Mouse (Mus musculus) midbrain, postnatal 0 days (tissue): Measurements from ENCODE around the gene Jarid2. TPM values are rescaled to one million over a fixed set of nuclear protein-coding genes. Genes with fewer than 3 reads are reported as not detected.

Experiments used
- ATAC-seq: fragments of 200-750 bp; cut with Nextera tagmentation; 2 replicates; pipeline ENCODE4 v1.8.0; 2017; ENCODE audit warnings: moderate number of reproducible peaks, mild to moderate bottlenecking, moderate TSS enrichment, moderate library complexity; ENCODE audit not compliant: low FRiP score
- DNase-seq: peaks from one replicate; pipeline ENCODE4 v3.0.0-alpha.2; 2015; ENCODE audit warnings: low spot score
- H3K27ac ChIP-seq: fragments of 300-500 bp; sonication (generic); 2 replicates; pipeline ENCODE4 v1.5.1; 2014; ENCODE audit warnings: low read depth, mild to moderate bottlenecking, low read length, mixed read lengths
- H3K27me3 ChIP-seq: fragments of 300-500 bp; sonication (generic); 2 replicates; pipeline ENCODE4 v1.6.1; 2014; ENCODE audit warnings: low read length, control low read depth, mixed read lengths; ENCODE audit not compliant: insufficient read depth
- H3K36me3 ChIP-seq: fragments of 300-500 bp; sonication (generic); 2 replicates; pipeline ENCODE4 v1.6.1; 2014; ENCODE audit warnings: low read length, control low read depth, mixed read lengths; ENCODE audit not compliant: insufficient read depth
- H3K4me1 ChIP-seq: fragments of 300-500 bp; sonication (generic); 2 replicates; pipeline ENCODE4 v1.6.1; 2014; ENCODE audit warnings: mild to moderate bottlenecking, control low read depth, antibody characterized with exemption, low read length, mixed read lengths; ENCODE audit not compliant: insufficient read depth
- H3K4me2 ChIP-seq: fragments of 300-500 bp; sonication (generic); 2 replicates; pipeline ENCODE4 v1.6.1; 2014; ENCODE audit warnings: low read depth, mild to moderate bottlenecking, low read length, mixed read lengths; ENCODE audit not compliant: poor library complexity, severe bottlenecking
- H3K4me3 ChIP-seq: fragments of 300-500 bp; sonication (generic); 2 replicates; pipeline ENCODE4 v1.5.1; 2014; ENCODE audit warnings: low read depth, mild to moderate bottlenecking, low read length, moderate library complexity
- H3K9ac ChIP-seq: fragments of 300-500 bp; sonication (generic); replicated peaks from 2 replicates; pipeline ENCODE4 v1.6.1; 2014; ENCODE audit warnings: mild to moderate bottlenecking, low read length, moderate library complexity, mixed read lengths; ENCODE audit not compliant: poor library complexity, severe bottlenecking
- H3K9me3 ChIP-seq: fragments of 300-500 bp; sonication (generic); 2 replicates; pipeline ENCODE4 v1.6.1; 2016; ENCODE audit warnings: low read length, control low read depth
- CTCF ChIP-seq: IDR thresholded peaks from 2 replicates; pipeline ENCODE4 v1.5.1; 2016; ENCODE audit warnings: antibody characterized with exemption, mild to moderate bottlenecking
- WGBS: fragments of 180-500 bp; shearing (Covaris S2); extraction: QIAGEN DNeasy Blood & Tissue Kit; methylation state at CpG from one replicate; pipeline ENCODE4 v1.1.7; 2014; 5-methylcytosine and 5-hydroxymethylcytosine counted together
- polyA plus RNA-seq: library from polyadenylated mRNA; unstranded; fragments of >200 nt; fragmentation: Nextera tagmentation; extraction: Ambion mirVana; gene quantifications from 2 replicates; pipeline ENCODE4 v1.2.1, GENCODE M21; 2015
- total RNA-seq: library from RNA; depleted of rRNA; stranded (reverse); fragments of >200 nt; gene quantifications from 2 replicates; pipeline ENCODE4 v1.2.3, GENCODE M21; 2014

Jarid2 gene
- total and polyA plus RNA-seq, 2 experiments from 2014 or later, result 18.0 to 19.3 TPM

DNA sequence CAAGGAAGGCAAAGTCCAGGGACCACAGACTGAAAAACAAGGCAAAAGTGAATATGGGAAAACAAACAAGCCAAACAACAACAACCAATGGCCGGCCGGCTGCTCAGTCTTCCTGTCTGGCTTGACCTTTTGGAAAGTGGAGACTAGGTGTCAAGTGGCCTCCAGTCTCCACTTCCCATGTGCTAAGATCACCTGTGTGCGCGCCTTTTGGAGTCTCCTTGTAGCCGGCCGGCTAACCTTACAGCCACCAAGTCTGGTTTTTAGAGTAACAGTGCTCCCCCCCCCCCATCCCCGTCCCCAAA is 23.6 kb upstream of the Jarid2 start:
- ATAC-seq, result no peak

DNA sequence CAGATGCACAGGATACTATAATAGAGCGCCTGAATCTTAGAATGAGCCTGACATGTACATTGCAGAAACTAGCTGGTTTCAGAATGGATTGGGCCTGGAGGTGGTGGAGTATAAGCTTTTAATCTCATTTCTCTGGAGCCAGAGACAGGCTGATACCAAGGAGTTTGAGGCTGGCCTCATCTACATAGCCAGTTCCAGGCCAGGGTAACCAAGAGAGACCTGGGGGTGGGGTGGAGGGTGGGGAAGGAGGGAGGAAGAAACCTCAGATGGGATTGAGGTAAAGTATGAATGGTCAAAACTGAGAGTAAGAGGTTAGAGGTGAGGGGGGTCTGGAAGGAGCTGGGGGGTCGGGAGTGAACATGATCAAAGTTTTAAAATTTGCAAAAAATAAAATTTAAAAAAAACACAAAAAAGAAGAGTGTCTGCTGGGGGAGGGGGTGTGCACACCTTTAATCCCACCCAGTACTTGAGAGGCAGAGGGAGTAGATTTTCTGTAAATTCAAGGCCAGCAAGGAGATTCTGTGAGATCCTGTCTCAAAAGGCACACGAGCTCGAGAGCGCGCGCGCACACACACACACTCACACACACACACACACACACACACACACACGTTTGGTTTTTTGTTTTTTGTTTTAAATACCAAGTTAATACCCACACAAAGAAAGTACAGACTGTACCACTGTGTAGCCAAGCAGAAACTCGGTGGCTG is 22.9 kb upstream of the Jarid2 start:
- Histone ChIP-seq H3K27ac (no peak overlapping the region), H3K4me1 (no peaks in the 10 kb centered on the region; the same call in 1 of the 2 replicates), H3K9me3 (no peaks in the 10 kb centered on the region), H3K9ac (no peak overlapping the region), H3K27me3 (no peaks in the 10 kb centered on the region), H3K36me3 (no peaks in the 10 kb centered on the region), H3K4me3 (no peak overlapping the region), H3K4me2 (no peak overlapping the region)
- DNase-seq (no peak), ATAC-seq (no peak)
- 70% methylated on average over 10 of the region's 10 CpGs for WGBS
- no peak for TF ChIP-seq CTCF

More for the DNA sequence above, 23.6 kb upstream of the Jarid2 start:
- TF ChIP-seq CTCF, result no peak
- WGBS, result 70% methylated on average over 7 of the region's 7 CpGs
- Histone ChIP-seq H3K4me2 (no peak overlapping the region), H3K9me3 (no peaks in the 10 kb centered on the region), H3K4me1 (no peaks in the 10 kb centered on the region; the same call in 1 of the 2 replicates), H3K4me3 (no peak overlapping the region), H3K27me3 (no peaks in the 10 kb centered on the region), H3K9ac (no peak overlapping the region), H3K36me3 (no peaks in the 10 kb centered on the region), H3K27ac (no peak overlapping the region)
- DNase-seq, result no peak

DNA sequence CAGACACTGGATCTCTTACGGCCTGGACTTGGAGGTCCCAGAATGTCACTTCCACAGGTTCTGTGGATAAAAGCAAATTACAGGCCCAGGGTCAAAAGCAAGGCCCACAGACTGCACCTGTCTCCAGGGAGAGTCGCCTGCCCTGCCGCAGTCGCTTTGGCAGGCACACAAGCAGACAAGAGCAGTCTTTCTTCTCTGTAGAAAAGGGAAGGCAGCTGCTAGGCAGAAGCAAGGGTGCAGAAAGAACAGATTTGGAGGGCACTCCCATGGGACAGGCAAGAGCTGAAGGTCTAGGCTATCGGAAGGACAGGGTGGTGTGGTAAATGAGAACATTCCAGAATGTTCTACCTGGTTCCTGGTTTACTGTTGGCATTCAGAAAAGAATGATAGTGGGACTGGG is 22.1 kb upstream of the Jarid2 start:
- ATAC-seq, result no peak
- Histone ChIP-seq H3K27me3 (no peaks in the 10 kb centered on the region), H3K36me3 (no peaks in the 10 kb centered on the region), H3K9me3 (no peaks in the 10 kb centered on the region), H3K9ac (no peak overlapping the region), H3K27ac (no peak overlapping the region), H3K4me1 (no peaks in the 10 kb centered on the region; the same call in 1 of the 2 replicates), H3K4me3 (no peak overlapping the region), H3K4me2 (no peak overlapping the region)
- no peak for TF ChIP-seq CTCF
- peak; percentile 20 for DNase-seq
- 54% methylated on average over 5 of the region's 5 CpGs for WGBS

DNA sequence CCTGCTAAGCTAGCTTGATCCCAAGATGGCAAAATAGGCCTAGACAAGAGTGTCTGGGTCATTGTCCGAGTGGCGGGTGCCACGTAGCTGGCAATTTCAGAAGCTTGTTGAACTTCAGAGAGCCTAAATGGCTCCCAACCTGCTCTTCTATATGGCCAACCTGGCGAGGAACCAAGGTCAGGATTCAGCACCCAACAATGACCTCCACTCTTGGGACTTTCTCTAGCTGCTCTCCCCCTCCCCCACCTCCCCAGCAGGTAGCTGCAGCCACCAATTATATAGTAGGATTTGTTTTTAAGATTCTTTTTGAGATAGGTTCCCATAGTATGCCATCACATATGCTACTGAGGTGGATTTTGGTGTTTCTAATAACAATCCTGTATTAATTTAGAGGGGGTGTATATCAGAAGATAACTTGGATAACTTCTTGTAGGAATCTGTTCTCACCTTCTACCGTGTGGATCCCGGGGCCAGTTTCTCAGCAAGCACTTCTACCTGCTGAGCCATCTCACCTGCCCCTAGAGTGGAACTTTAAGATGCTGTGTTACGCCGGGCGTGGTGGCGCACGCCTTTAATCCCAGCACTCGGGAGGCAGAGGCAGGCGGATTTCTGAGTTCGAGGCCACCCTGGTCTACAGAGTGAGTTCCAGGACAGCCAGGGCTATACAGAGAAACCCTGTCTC is 20.8 kb upstream of the Jarid2 start:
- Histone ChIP-seq H3K4me1 (no peaks in the 10 kb centered on the region; the same call in 1 of the 2 replicates), H3K9me3 (no peaks in the 10 kb centered on the region), H3K4me2 (no peak overlapping the region), H3K27me3 (no peaks in the 10 kb centered on the region), H3K4me3 (no peak overlapping the region), H3K27ac (no peak overlapping the region), H3K36me3 (no peaks in the 10 kb centered on the region), H3K9ac (no peak overlapping the region)
- 96% methylated on average over 14 of the region's 14 CpGs for WGBS
- no peak for DNase-seq
- ATAC-seq, result no peak
- TF ChIP-seq CTCF, result no peak

DNA sequence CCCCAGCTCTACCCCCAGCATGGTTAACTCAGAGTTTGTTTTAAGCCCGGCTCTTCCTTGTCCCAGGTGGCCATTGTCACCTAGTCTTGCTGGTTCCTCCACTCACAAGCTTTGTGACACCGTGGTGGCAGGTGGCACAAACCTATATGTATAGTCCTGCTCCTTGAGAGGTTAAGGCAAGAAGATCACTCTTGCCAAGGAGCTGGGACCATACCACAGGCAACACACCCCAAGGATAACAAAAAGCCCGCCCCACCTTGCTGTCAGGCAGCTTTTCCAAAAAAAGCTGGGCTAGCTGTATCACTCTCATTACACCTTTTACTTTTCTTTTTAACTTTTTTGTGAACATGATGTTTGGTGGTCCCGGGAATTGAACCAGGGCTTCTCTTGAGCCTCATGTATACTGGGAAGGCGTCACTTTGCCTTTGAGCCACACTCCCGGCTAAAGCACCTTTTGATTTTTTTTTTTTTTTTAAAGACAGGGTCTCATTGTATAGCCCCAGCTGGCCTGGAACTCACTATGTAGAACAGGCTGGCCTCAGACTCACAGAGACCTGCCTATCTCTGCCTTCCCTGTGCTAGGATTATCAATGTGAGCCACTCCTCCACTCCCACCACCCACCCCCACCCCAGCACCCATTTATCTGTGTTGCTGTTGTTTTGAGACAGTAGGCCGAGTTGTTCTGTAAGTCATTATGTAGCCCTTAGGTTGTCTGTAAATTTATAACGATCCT is 19.4 kb upstream of the Jarid2 start:
- 80% methylated on average over 8 of the region's 8 CpGs for WGBS
- no peak overlapping the region for H3K4me2 ChIP-seq

DNA sequence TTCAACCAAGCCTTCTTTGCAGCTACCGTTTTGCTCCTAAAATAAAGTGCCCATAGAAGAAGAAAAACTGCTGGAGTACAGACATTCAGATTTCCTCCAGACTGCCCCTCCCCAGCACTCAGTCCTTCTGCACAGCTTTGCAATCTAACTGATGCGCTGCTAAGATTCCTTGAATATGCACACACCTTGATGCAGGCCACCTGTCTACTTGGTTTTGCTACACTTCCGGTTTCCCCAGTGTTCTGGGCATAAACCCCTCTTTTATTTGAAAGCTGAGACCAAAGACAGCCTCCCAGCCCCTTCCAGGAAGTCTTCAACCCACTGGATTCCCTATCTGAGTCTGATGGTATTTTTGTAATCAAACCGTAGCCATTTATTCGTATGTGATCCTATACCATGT is 18.2 kb upstream of the Jarid2 start:
- ATAC-seq (no peak), DNase-seq (no peak)
- Histone ChIP-seq H3K27ac (no peak overlapping the region), H3K9ac (no peak overlapping the region), H3K4me3 (no peak overlapping the region), H3K36me3 (no peaks in the 10 kb centered on the region), H3K9me3 (no peaks in the 10 kb centered on the region), H3K4me2 (no peak overlapping the region), H3K4me1 (no peaks in the 10 kb centered on the region; the same call in 1 of the 2 replicates), H3K27me3 (no peaks in the 10 kb centered on the region)
- WGBS, result 72% methylated on average over 5 of the region's 5 CpGs
- no peak for TF ChIP-seq CTCF

More for the DNA sequence above, 19.4 kb upstream of the Jarid2 start:
- no peaks in the 10 kb centered on the region for H3K36me3 ChIP-seq
- ATAC-seq (no peak), DNase-seq (no peak)
- no peak overlapping the region for H3K27ac ChIP-seq
- no peak for TF ChIP-seq CTCF
- H3K4me1 ChIP-seq, result no peaks in the 10 kb centered on the region; the same call in 1 of the 2 replicates
- H3K9me3 ChIP-seq, result no peaks in the 10 kb centered on the region
- H3K9ac ChIP-seq, result no peak overlapping the region
- H3K27me3 ChIP-seq, result no peaks in the 10 kb centered on the region
- H3K4me3 ChIP-seq, result no peak overlapping the region
